Mouse (Mus musculus) cerebellum, adult 9-11 months (tissue): ENCODE data around the gene Dgkz.

ENCODE experiments used
- DNase-seq: peaks from one replicate; pipeline ENCODE4 v3.0.0; 2022

Dgkz gene

GRCm38 (mm10) chr2:91916346-91916977 is 59.2 kb downstream of the Dgkz start:
- no peak for DNase-seq

DNA sequence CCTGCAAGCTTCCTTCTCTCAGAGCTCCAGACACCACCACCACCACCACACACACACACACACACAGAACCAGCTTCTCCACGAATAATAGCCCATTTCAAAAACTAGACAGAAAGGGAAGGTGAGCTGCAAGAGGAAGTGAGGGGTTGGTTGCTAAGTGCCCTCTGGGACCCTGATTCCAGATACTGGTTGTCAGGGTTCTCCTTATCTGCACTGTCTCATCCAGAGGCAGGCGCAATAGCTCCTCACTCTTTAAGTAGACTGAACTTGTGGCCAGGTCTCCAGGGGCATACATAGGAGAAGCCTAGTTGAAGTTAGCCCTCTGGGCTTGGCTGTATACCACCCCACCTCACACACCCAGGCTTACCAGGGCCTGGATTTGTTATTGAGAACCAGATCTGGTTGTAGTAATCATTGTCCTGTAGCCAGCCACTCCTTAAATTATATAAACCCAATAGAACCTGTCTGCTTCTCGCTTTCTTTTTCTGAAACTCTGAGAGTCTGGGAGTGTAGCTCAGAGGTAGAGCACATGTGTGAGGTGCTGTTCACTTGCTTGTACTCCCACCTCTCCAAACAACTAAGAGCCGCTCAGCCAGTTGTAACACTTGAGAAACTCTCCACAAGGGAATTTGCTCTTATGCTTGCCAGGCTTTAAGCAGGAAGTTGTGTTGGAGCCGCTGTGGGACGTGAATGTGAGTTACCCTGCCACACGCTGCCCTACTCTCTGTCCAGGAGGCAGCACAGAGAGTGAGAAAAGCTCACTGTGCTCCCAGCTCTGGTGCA is 62.1 kb downstream of the Dgkz start:
- DNase-seq: no peak

- no peak for DNase-seq
Observed at GRCm38 (mm10) chr2:91912616-91913015, 63.0 kb downstream of the Dgkz start.

GRCm38 (mm10) chr2:91906141-91906540 is 69.5 kb downstream of the Dgkz start:
- DNase-seq: no peak

GRCm38 (mm10) chr2:91904618-91905307 is 70.9 kb downstream of the Dgkz start:
- DNase-seq: no peak

DNA sequence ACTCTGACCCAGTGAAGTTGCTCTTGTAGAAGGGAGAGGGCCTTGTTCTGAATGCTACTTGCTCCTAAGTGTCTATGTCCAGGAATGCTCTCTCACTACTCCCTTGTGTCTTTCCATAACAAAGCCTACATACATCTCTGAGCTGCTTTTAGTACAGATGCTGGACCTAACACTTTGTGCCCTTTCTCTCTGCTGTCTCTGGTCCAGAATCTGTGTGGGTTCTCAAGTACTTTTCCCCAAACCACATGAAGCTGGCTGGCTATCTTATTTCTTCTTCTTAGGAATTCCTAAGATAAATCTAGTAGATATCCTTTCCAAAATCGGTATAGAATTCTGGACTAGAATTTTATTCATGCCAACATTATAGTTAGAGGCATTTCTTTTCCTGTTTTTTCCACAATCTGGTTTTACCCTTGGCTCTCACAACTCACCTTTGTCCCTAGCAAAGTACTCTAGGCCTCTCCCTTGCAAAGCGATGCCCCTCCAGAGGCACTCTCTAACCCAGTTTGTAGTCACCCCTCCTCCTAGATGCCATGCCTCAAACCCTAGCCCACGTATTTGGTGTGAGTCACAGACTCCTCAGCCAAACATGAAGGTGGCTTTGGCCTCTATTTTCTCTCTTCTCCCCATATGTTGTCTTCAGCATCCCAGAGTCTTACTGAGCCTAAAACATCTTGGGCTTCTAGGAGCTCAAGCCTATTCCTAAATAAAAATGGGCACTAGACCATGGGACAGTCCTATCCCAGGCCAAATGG is 72.3 kb downstream of the Dgkz start:
- DNase-seq: no peak

- peak; percentile 58 for DNase-seq
Observed at GRCm38 (mm10) chr2:91902336-91902735, 73.3 kb downstream of the Dgkz start.

DNA sequence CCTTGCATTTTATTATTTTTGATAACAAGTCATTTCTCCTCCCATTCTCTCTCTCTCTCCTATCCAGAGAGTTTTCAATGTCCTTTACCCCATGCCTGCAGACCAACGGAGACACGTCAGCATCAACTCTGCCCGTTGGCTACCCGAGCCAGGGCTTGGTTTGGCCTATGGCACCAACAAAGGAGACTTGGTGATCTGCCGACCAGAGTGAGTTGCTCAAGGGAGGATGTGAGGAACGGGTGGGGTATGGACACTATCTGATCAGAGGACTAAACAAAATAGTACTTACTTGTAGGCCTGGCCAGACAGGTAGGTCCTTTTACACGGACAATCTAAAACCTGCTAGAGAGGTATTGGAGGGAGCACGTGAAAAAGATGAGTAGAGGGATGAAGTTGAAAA is 75.2 kb downstream of the Dgkz start:
- DNase-seq: no peak

- DNase-seq: no peak
Observed at GRCm38 (mm10) chr2:91899141-91899540, 76.5 kb downstream of the Dgkz start.

DNA sequence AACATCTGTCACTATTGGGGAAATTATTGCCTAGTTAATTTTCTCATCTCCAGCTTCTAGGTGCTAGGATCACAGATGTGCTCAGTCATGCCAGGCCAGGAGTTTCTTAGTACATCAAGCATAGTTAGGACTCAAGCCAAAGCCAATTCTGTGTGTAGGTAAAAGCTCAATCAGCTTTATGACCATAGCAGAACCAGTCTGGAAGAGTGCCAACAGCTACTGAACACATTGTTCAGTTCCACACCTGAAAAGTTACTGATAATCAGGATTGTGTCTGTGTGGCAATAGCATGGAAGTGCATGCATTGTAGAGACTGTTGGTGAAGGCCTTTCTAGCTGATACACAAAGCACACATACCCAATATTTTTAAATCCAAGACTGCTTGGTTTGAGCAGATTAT is 77.7 kb downstream of the Dgkz start:
- DNase-seq: no peak

- no peak for DNase-seq
Observed at GRCm38 (mm10) chr2:91895401-91895800, 80.3 kb downstream of the Dgkz start.

DNA sequence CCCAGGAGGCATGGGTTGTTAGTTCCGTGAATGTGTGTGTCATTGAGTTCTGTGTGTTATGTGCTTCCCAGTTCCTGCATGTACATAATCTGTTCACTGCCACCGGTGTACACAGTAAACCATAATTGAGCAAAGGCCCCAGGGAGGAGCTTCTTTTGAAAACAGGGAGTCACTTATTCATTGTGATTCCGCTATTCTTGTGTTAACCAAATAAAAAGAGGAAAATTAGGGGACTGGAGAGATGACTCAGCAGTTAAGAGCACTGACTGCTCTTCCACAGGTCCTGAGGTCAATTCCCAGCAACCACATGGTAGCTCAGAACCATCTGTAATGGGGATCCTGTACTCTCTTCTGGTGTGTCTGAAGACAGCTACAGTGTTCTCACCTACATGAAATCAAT is 80.9 kb downstream of the Dgkz start:
- DNase-seq: no peak

DNA sequence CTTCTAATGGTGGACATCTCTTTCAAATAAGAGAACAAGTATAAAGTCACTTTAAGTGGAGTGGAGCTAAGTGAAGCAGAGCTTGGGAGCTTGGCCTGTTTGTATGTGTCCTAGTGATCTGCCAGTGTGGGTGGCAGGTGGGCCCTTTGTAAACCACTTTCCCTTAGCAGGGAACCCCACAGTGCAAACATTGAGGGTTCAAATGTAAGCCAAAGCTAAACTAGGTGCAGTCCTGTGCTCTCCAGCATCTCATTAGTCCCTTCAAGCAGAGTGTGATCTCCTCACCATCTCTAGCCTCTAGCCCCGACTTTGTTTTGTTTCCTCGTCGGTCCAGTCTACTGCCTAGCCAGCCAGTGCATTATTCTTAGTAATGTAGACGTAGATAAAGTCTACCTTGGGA is 91.0 kb downstream of the Dgkz start:
- no peak for DNase-seq

DNA sequence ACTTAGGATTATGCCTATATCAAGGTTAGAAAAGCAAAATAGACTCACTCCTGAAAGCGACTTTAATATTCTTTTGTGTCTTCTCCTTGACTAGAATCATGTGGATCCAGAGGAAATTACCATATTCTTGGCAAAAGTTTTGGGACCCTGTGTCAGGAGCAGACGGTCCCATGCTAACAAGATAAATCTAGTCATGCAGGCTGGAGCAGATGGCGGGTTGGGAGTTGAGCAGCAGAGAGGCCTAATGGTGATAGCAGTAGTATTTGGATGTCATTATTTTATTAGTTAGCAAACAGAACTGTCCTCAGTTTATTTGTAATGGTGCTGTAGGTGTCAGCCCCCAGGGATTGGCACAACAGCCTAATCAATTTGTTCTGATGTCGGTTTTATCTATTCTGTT is 91.7 kb downstream of the Dgkz start:
- DNase-seq: peak; percentile 53
